Mouse (Mus musculus): Measurements from ENCODE around the gene Kpna6.
A peak's percentile ranks its signal among the peaks of the same experiment; 100 is the strongest.

Gene Kpna6

DNA sequence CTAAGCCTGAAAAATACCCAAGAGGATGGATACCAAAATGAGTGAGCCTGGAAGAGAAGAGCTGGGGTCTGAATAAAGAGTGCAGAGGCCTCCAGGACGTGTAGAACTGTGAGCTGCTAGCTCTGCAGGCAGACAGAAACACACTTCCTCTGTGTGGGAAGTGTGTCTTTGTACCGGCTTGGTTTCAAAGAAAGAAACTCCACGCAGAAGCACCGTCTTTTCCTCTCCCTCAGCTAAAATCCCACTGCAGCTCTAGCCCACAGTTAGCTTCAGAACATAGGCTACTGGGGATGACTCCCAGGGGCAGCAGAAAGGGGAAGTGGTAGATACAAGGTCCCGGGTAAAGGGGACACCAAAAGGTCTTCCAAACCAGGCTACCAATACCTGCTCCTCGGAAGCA, 27.4 kb downstream of the Kpna6 start:
- DNase-seq = no peak

DNA sequence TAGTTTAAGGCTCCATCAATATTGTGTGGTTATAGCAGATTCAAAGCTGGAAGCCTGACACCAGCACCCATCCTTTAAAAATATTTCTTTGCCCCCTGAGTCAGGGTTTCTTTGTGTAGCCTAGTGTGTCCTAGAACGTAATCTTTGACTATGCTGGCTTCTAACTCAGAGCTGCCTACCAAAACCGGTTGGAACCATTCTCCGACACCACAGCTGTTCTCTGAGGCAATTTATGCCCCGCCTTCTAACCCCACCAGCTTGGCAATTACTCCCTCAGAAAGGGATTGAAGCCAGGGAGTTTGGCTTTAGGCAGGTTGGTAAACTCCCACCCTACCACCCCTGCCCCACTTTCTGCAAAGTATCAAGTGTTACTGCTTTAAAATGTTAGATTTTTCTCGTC, 30.8 kb downstream of the Kpna6 start:
- DNase-seq = no peak

DNA sequence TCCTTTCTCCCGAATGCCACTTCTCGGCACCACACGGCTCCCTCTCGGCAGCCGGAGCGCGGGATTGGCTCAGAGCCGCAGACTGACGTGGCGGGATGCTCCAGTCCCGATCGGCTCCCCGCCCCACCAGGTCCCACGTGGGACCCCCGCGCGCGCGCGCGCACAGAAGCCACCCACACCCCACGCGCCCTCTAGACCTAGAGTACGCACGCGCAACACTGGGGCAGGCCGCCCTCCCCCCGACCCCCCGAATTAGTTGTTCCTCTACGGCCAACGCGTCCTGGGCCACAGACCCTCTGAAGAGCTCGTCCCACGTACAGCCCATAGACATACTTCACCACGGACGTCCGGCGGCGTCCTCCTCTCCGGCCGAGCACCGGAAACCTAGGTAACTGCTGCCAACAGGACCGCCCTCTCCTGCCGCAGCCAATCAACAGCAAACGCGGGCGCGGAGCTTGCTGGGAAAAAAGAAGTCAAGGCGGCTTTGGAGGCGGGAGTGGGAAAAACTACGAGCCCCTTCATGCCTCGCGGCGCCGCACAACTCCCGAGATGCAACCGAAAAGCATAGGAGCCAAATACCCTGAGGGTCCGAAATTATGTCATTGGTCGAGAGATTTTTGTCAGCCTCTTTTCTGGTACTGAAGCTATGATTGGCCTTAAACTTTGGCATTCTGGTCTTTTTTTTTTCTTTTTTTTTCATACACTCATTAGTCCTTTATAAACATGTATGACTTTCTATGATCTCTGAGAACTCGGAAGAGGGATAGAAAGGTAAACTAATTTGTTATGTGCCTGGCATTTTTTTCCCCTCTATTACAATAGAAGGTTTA, 31.7 kb downstream of the Kpna6 start, which contains the start of gene Txlna:
Txlna (minus strand) TSS at position 428 of the 830 bp plus-strand sequence.
- peak; percentile 91 to 92 for DNase-seq

DNA sequence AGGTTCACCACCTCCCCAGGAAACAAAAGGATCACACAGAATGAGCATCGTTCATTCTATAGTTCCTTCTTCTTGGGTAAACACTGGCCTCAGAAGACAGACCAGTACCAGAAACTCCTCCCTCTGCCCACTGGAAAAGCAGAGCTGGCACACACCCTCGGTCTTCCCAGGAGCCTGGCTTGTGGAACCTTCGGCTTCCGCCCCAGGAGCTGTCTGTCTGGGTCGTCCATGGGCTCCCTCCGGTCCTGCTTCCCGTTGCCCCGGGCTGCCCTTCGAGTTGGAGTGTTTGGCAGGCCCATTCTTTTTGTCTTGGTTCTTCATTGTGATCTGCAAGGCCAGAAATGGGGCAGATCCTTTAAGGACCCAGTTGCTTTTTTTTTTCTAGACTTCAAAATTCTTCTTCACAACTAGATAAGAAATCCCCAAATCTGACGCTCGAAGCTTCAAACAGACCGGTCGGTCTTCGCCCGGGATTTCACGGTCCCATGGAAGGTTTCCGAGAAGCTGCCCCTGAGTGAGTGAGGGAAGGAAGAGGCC, 32.4 kb downstream of the Kpna6 start:
- no peak for DNase-seq

DNA sequence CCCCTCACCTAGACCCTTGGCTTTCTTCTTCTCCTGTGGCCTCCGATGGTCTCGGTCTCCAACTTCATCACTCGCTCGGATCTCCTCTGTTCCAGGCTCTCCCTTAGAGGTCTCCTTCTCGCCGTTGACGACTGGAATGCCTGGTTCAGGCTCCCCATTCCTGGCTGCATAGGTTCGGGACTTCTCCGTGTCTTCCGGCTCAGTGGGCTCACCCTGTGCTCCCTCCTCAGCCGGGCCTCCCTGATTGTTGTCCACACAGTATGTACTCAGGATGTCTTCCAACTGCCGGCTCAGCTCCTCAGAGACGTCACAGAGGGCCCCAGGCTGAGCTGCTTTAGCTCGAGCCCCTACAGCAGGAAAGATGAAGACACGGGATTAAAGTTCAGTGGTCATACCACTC, 33.3 kb downstream of the Kpna6 start:
- DNase-seq = no peak

DNA sequence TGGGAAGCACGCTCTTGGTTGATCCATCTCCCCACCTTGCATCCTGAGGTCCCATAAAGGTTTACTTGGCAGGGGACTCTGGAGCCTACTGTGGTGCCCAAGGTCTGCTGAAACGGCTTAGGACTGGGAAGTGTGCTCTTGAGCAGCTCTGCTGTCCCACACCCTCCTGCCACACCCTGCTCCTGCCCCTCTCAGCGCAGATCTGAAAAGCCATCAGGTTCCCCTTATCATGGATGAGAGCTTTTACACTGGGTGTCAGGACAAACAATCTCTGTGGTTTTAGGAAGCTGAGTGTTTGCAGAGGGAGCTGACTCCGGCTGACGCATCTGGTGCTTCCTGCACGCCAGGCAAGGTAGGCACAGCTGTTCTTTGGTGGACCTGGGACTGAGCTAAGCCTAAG, 38.7 kb downstream of the Kpna6 start:
- no peak for DNase-seq

DNA sequence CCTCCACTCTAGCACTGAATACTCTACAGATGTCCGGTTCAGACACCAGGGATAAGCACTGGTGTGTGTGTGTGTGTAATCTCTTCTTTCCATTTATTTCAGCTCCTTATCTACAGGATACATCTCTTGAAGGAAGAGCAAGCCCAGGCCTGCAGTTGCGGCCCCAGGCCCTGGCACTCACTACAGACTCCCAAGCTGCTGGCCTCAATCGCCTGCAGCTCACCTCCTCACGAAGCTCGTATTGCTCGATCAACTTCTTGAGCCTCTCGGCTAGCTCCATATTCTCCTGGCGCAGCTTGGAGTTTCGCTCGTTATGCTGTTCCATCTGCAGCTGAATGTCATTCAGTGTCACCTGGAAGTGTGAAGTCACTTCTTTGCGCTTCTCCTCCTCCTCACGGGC, 40.7 kb downstream of the Kpna6 start:
- no peak for DNase-seq

DNA sequence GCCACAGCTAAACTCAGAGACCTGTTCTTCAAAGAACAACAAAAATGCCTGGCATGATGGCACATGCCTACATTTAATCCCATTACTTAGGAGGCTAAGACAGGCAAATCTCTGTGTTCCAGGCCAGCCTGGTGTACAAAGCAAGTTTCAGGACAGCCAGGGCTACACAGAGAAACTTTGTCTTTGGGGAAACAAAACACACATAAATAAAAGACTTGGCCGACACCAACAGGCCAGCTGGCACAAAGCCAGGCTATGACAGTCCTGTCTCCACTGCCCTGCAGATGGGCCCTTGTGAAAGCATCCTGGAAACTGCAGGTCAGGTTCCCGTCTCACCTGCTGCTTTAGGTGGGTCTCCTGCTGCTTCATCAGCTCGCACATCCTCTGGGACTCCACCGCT, 41.6 kb downstream of the Kpna6 start:
- no peak for DNase-seq

DNA sequence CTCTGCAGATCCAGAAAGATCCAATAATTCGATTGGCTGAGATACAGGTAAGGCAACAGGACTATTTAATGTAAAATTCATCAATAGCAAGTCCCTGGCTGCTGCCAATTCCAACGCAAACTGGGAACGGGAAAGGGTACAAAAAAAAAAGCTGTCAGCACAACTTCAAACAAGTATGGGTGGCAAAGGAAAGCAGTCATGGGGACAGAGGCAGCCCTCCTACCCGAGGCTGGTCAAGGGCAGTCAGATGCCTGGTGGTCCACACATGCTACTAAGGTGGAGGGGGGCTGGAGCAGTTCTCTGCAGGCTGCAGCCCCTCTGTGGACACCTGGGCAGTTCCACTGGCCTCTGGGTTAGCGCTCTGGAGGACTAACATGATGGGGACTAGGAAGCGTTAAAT, 46.5 kb downstream of the Kpna6 start:
- DNase-seq = no peak

DNA sequence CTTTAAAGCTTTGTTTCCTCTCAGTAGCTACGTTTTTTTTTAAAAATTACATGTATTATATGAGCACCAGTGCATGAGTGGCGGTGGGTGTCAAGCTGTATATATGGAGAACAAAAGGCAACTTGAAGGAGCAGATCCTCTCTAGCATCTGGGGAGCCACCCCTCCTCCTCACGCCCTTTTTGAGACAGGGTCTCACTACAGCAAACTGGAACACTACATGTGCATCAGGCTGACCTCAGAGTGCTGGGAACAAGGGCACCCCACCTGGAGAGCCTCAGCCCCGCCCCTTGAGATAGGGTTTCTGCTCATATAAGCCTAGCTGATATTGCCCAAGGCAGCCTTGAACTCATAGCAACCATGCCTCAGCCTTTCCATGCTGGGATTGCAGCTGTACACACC, 47.1 kb downstream of the Kpna6 start:
- DNase-seq = no peak

DNA sequence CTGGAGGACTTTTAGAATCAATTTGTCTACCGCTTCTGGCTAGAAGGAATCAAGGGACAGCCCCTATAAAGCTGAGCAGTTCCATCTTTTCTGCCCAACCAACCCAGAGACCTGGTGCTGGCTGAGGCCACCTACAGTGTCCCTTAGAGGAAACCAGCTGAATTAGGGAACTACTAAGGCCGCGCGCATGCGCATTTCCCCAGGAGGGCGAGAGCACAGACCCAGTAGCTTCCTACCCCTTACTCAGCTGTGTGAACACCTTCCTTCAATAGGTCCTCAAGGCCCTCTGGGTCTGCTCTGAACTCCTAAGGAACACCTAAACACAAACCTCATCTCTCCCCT, 47.6 kb downstream of the Kpna6 start:
- peak; percentile 69 to 75 for DNase-seq

DNA sequence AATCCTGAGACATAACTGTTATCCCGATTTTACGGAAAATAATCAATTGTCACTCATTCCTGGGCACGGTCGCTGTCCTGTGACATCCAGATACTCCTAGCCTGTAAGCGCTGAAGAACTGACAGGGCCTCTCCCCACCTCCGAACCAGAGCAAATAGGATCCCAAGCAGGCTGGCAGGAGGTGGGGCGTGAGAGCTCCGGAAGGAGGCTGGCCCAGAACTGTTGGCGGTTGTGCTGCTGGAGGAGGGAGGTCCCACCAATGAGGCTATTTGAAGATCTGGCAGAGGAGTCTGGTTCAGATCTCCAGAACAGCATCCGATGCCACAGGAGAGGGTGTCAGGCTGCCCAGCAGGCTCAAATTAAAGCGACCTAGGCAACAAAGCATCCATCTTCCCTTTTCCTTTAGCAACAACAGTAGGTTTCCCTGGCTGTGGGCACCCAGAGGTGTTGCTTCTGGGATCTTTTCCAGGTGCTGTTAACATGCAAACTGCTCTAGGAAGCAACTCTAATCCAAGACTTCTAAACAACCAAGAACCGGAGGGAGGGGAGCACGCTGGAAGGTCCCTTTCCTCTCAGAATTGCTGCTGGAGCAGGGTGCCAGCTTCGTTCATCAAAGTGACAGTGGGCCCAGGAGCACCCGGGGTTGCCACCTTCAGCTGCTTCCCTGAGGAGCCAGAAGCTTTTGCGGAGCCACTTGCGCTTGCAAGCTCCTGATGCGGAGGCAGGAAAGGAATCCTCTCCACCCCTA, 48.1 kb downstream of the Kpna6 start:
- DNase-seq = peak; percentile 60 to 69

DNA sequence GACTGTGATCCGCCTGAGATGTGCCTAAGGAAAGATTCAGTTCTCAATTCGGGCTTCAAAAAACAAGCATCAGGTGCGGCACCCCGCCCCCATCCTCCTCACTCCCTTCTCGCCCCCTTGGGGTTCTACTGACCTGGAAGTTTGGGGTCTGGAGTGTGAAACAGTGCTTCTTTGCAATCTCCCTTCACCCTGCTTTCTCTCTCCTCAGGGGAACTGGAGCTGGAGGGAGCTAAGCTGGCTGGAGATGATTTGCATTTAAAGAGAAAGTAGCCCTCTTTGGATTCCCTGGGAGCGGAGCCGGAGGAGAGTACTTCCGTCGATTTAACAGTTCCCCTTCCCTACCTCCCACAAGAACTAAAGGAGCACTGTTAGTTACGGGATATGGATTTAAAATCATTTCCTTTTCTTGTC, 48.9 kb downstream of the Kpna6 start, which contains the start of gene Ccdc28b:
Ccdc28b (minus strand) TSS at position 267 of the 411 bp plus-strand sequence.
- DNase-seq = peak in 1 of 2 experiments; percentile 19

DNA sequence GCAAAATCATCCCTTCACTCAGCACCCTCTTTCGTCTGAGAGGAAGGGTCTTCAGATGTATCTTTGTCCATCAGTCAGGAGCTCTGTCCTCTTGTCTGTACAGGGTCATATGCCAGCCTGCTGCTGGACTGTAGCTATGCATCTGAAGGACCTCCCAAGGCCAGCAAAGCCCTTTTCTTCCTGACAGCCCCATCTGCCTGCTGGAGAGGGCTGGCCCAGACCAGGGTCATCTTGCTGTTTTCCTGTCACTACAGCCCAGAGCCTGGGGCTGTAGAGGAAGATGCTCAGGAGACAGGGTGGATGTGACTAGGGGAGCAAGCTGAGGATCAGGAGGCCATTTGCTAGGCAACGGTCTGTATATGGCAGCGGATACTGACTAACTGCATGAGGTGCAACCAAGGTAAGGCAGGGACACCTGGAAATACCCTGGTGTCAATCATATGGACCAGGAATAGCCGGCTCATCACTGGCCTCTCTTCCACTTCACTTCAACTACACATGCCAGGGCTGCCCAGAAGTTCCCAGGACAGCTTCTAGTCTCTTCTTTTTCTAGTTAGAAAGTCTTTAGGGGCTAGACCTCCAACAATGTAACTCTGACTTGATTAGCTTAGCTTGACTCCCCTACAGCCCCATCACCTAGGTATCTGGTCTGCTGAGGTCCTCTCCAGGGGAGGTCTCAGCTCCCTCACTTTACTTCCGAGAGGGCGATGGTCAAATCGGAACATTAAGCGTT, 49.6 kb downstream of the Kpna6 start:
- DNase-seq = no peak

DNA sequence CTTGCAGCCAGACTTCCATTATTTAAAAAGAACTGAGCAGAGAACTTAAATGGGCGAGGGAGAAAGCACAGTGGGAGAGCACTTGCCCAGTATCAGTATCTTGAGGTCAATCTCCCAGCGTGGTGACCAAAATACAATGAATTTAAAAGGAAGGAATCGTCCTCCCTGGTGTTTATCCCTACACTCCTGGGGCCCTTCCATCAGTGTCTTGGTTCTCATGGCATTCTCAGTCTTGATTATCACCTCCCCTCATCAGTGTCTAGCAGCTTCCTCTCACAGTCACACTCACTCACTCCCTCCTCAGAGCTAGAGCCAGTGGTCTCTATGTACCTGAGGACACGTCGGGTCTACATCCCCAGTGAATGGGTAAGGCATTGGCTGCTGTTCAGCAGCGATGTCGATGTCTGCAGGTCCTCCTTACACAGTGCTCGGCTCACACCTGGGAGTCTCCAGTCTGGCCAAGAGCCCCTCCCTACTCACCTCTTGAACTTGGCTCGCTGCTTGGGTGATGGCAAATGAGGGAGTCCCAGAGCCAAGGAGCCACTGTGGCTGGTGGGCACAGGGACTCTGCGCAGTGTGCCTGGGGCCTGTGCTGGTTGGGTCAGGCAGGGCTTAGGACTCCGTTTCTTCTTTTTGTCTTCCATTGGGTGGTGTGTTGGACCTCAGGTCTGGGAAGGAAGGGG, 50.3 kb downstream of the Kpna6 start:
- DNase-seq = no peak

DNA sequence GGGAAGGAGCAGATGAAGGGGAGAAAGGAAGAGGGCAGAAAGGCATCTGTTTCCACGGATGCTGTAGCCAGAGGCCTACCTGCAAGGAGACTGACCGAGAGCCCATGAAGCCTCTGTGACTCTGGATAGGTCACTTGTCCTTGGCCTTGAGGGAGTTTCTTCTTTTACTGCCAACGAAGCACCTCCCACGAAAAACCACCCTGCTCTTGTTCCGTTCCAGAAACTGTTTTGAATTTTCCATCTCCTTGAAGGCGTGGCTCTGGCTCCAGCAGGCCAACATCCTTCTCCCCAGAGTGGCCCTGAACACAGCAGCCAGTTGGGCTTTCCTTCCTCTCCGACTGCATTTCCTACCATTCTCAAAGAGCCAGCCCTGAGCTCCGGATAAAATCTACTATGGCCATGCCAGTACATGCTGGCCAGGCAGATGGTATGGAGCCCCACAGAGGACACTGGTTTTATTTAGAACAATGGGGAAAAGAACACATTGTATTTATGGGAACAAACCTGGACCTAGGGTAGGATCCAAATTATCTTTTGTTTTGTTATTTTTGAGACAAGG, 51.2 kb downstream of the Kpna6 start:
- DNase-seq = no peak

DNA sequence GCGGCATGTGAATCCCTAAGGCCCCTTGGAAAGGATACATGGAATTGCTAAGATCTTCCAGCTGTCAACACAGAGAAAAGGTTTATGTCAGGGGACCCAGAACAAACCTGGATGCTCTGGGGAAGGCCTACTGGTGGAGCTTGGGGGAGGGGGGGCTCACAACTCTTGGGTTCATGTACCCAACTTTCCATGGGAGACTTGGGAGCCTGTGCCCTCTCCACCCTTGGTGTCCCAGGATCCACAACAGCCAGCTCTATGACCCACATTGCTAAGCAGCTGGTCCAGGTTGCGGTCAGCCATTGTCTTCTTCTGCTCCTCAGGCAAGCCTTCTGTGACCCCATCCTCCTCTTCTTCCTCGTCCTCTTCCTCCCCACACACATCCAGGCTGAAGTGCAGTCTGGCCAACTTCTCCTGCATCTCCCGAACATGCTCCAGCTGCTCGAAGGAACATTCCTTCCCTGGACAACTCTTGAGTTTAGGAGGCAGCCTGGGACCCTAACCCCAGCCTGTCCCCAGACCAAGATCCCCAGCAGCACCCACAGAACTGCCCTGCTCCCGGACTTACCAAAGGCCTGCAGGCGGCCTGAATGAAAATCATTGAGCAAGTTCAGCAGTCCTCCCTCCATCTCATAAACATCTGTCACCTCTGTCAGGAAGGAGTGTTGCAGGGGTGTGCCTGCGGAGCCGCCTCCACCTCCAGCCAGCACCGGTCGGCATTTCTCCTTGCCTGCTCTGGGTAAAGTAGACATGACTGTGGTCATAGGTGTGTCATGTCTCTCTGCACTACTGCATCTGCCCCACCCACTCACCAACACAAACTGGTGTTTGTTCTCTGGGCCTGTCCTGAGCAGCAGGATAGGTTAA, 51.9 kb downstream of the Kpna6 start:
- no peak for DNase-seq

DNA sequence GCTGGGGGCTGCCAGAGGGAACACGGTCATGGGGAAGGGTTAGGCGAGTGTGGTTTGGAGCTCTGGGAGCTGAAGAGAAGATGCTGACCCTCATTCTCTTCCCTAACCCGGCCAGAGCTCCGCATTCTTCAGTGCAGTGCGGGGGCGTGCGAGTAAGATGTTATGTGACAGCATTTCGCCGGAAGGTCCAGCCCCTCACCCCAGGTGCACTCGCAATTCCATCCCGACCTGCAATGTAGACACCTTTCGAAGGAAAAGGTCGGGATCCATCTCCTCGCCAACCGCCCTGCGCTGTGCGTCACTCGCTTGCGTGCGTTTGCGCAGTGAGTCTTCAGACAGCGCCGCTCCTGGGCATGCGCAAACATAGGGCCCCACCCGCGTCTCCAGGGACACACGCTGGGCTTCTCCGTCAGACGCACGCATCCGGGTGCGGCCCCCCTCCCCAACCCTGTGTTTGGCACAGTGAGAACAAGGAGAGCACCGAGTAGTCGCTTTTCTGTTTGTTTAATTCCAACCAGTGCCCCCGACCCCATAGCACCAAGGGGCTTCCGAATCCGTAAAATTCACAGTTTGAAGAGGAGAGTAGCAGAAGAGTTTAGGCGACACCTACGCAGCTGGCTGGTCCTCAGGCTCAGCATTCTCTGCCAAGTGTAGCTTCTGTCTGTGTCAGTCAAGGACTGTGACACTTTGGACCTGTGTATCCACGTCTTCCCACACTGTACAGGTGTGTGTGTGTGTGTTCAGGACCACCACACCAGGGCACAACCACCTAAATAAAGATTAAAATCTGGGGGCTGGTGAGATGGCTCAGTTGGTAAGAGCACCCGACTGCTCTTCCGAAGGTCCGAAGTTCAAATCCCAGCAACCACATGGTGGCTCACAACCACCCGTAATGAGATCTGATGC, 53.5 kb downstream of the Kpna6 start, which contains the start of gene Iqcc:
Iqcc (minus strand) TSS at position 314 of the 906 bp plus-strand sequence.
- DNase-seq = peak; percentile 92

DNA sequence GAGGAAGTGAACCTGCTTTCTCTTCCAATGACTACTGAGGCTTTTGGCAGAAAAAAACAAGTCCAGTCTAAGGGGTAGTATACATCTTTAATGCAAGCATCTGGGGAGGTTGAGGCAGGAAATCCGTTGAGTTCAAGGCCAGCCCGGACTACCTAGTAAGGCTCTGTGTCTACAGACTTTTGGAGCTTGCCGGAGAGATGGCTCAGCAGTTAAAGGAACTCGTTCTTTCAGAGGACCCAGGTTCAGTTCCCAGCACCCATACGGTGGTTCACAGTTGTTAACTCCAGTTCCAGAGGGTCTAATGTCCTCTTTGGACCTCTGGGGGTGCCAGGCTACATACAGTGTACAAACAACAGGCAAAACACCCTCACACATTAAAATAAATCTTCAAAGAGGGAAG, 54.5 kb downstream of the Kpna6 start:
- no peak for DNase-seq

DNA sequence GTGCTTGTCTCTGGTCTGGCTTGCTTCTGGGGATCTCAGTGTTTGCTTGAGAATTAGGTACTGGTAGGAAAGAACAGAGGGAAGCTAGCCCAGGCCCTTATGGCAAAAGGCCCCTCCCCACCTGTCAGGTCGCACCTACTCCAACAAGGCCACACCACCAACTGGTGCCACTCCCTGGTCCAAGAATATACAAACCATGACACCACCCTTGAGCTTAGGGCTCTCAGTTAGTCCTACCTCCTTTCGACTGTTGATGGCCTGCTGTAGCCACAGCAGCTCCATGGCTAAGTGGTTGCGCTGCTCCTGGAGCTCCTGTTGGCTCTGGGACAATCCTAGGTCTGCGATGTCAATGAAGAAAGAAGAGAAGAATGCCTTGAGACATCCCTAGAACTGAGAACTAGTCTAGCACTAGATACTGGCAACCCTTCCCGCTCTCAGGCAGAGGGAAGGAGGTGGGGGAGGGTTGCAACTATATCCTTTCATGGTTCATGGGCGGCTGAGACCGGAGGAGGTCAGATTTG, 55.4 kb downstream of the Kpna6 start:
- DNase-seq = no peak
